Comparison of ENCODE assay signal across 27 mouse cellular contexts in genomic region chr17:56442316-56442715, GRCm38 (mm10). TPM values are rescaled to one million over a fixed set of nuclear protein-coding genes. Genes with fewer than 3 reads are reported as not detected.
DNase-seq lines count a peak whose midpoint lies in the region; ATAC-seq lines count a peak whose summit lies in the region.
"Had no signal": no experiment of that assay in that cellular context is flagged by ENCODE, and none has a peak within 500 bp of the region (broad histone marks: within the 10 kb centered on the region; RNA-seq: fewer than 3 reads in every experiment).

No protein-coding gene starts in this region.

- H3K27ac ChIP-seq in forebrain, embryonic 15.5 days (replicated peaks) = peak overlapping the region; percentile 77
- no peak overlapping the region for H3K27ac ChIP-seq in forebrain, embryonic 12.5 days
- H3K27ac ChIP-seq in hindbrain, embryonic 15.5 days (replicated peaks) = 0 out of 2 replicates have a peak overlapping the region, but pooled peaks have one; percentile 15
- H3K27ac ChIP-seq in hindbrain, embryonic 14.5 days = no peak overlapping the region
- H3K27ac ChIP-seq in neural tube, embryonic 13.5 days (replicated peaks) = no peak overlapping the region
- peak overlapping the region; percentile 5; the same call in 1 of the 2 replicates for H3K27ac ChIP-seq in neural tube, embryonic 15.5 days (replicated peaks)
- H3K27ac ChIP-seq: intestine, embryonic 15.5 days; liver, embryonic 14.5 days had no signal

- H3K9ac ChIP-seq in forebrain, embryonic 15.5 days (replicated peaks) = 0 out of 2 replicates have a peak overlapping the region, but pooled peaks have one; percentile 1
- no peak overlapping the region for H3K9ac ChIP-seq in forebrain, embryonic 12.5 days
- no peak overlapping the region for H3K9ac ChIP-seq in hindbrain, embryonic 15.5 days
- no peak overlapping the region for H3K9ac ChIP-seq in hindbrain, embryonic 14.5 days
- 0 out of 2 replicates have a peak overlapping the region, but pooled peaks have one; percentile 3 for H3K9ac ChIP-seq in neural tube, embryonic 13.5 days
- no peak overlapping the region for H3K9ac ChIP-seq in neural tube, embryonic 15.5 days (replicated peaks)
- H3K9ac ChIP-seq: heart, embryonic 12.5 days; intestine, embryonic 15.5 days; liver, embryonic 14.5 days had no signal

- no peaks in the 10 kb centered on the region for H3K9me3 ChIP-seq in forebrain, embryonic 15.5 days
- H3K9me3 ChIP-seq in forebrain, embryonic 12.5 days = peaks cover 2% of the 10 kb centered on the region; the same call in 1 of the 2 replicates
- no peaks in the 10 kb centered on the region for H3K9me3 ChIP-seq in hindbrain, embryonic 15.5 days
- H3K9me3 ChIP-seq in hindbrain, embryonic 14.5 days (ENCODE audit: control insufficient read depth, low read length) = no peaks in the 10 kb centered on the region
- H3K9me3 ChIP-seq in neural tube, embryonic 13.5 days = no peaks in the 10 kb centered on the region
- no peaks in the 10 kb centered on the region for H3K9me3 ChIP-seq in neural tube, embryonic 15.5 days (replicated peaks)
- H3K9me3 ChIP-seq: intestine, embryonic 15.5 days had no signal

- DNase-seq in hindbrain, embryonic 14.5 days (ENCODE audit: low spot score) = no peak
- no peak for DNase-seq in neural tube, embryonic 10.5 days (ENCODE audit: extremely low spot score, low spot score)
- DNase-seq in adrenal gland, adult 18-20 months (ENCODE audit: low spot score in 2 of 2) = no peak
- DNase-seq: adrenal gland, postnatal 25 days; cerebellum, adult 2 months; cerebellum, postnatal 14 days; gastrocnemius, postnatal 14 days; heart, adult 11 months; kidney, adult 2 months; kidney, postnatal 36 days; layer of hippocampus, postnatal 36 days; liver; lung, adult 2 months; lung, postnatal 10 days; retina, postnatal 1 day; right cerebral cortex, postnatal 14 days had no signal

- peaks cover 65% of the 10 kb centered on the region for H3K4me1 ChIP-seq in forebrain, embryonic 15.5 days
- peaks cover 44% of the 10 kb centered on the region for H3K4me1 ChIP-seq in forebrain, embryonic 12.5 days
- peaks cover 50% of the 10 kb centered on the region for H3K4me1 ChIP-seq in hindbrain, embryonic 15.5 days (replicated peaks)
- H3K4me1 ChIP-seq in hindbrain, embryonic 14.5 days (replicated peaks; ENCODE audit: control insufficient read depth, insufficient read depth, low read length) = peaks cover 26% of the 10 kb centered on the region
- peaks cover 46% of the 10 kb centered on the region for H3K4me1 ChIP-seq in neural tube, embryonic 13.5 days (replicated peaks)
- H3K4me1 ChIP-seq in neural tube, embryonic 15.5 days = peaks cover 29% of the 10 kb centered on the region
- H3K4me1 ChIP-seq: intestine, embryonic 15.5 days had no signal

- no peaks in the 10 kb centered on the region for H3K27me3 ChIP-seq in forebrain, embryonic 15.5 days
- no peaks in the 10 kb centered on the region for H3K27me3 ChIP-seq in forebrain, embryonic 12.5 days
- H3K27me3 ChIP-seq in hindbrain, embryonic 15.5 days = no peaks in the 10 kb centered on the region
- H3K27me3 ChIP-seq in hindbrain, embryonic 14.5 days (ENCODE audit: control insufficient read depth, insufficient read depth, low read length) = no peaks in the 10 kb centered on the region
- no peaks in the 10 kb centered on the region for H3K27me3 ChIP-seq in neural tube, embryonic 13.5 days
- H3K27me3 ChIP-seq in neural tube, embryonic 15.5 days (replicated peaks) = no peaks in the 10 kb centered on the region
- H3K27me3 ChIP-seq: heart, embryonic 12.5 days; intestine, embryonic 15.5 days had no signal

- WGBS in forebrain, embryonic 15.5 days = 77% methylated on average over 6 of the region's 6 CpGs
- WGBS in forebrain, embryonic 12.5 days = 88% methylated on average over 6 of the region's 6 CpGs
- WGBS in hindbrain, embryonic 15.5 days = 68% methylated on average over 6 of the region's 6 CpGs
- WGBS in hindbrain, embryonic 14.5 days = 80% methylated on average over 6 of the region's 6 CpGs
- WGBS in neural tube, embryonic 13.5 days = 78% methylated on average over 6 of the region's 6 CpGs
- WGBS in neural tube, embryonic 15.5 days = 84% methylated on average over 6 of the region's 6 CpGs

- no peak for ATAC-seq in forebrain, embryonic 15.5 days (replicated peaks)
- no peak for ATAC-seq in forebrain, embryonic 12.5 days (ENCODE audit: low FRiP score)
- ATAC-seq in hindbrain, embryonic 15.5 days (ENCODE audit: low FRiP score, low read depth) = 0 out of 2 replicates have a peak, but pooled peaks have one; percentile 9
- ATAC-seq in hindbrain, embryonic 14.5 days (ENCODE audit: low FRiP score) = no peak
- no peak for ATAC-seq in neural tube, embryonic 13.5 days (ENCODE audit: low read depth)
- no peak for ATAC-seq in neural tube, embryonic 15.5 days (ENCODE audit: low FRiP score)
- ATAC-seq: intestine, embryonic 15.5 days; midbrain, embryonic 16.5 days had no signal

- no peak overlapping the region for H3K4me2 ChIP-seq in forebrain, embryonic 15.5 days (replicated peaks)
- no peak overlapping the region for H3K4me2 ChIP-seq in forebrain, embryonic 12.5 days
- H3K4me2 ChIP-seq in hindbrain, embryonic 15.5 days = no peak overlapping the region
- H3K4me2 ChIP-seq in hindbrain, embryonic 14.5 days (replicated peaks) = no peak overlapping the region
- no peak overlapping the region for H3K4me2 ChIP-seq in neural tube, embryonic 13.5 days
- H3K4me2 ChIP-seq in neural tube, embryonic 15.5 days = no peak overlapping the region
- H3K4me2 ChIP-seq: heart, embryonic 12.5 days; intestine, embryonic 15.5 days had no signal

- no peak overlapping the region for H3K4me3 ChIP-seq in forebrain, embryonic 15.5 days
- no peak overlapping the region for H3K4me3 ChIP-seq in forebrain, embryonic 12.5 days (replicated peaks)
- H3K4me3 ChIP-seq in hindbrain, embryonic 15.5 days = no peak overlapping the region
- no peak overlapping the region for H3K4me3 ChIP-seq in hindbrain, embryonic 14.5 days (replicated peaks; ENCODE audit: low read length)
- no peak overlapping the region for H3K4me3 ChIP-seq in neural tube, embryonic 13.5 days
- no peak overlapping the region for H3K4me3 ChIP-seq in neural tube, embryonic 15.5 days (replicated peaks)
- H3K4me3 ChIP-seq: erythroblast, embryonic 14.5 days; heart, embryonic 12.5 days; intestine, embryonic 15.5 days; myocyte had no signal

- peaks cover 67% of the 10 kb centered on the region for H3K36me3 ChIP-seq in forebrain, embryonic 15.5 days
- H3K36me3 ChIP-seq in forebrain, embryonic 12.5 days (replicated peaks) = peaks cover 86% of the 10 kb centered on the region
- H3K36me3 ChIP-seq in hindbrain, embryonic 15.5 days = peaks cover 27% of the 10 kb centered on the region
- peaks cover 74% of the 10 kb centered on the region for H3K36me3 ChIP-seq in hindbrain, embryonic 14.5 days (replicated peaks; ENCODE audit: control insufficient read depth, insufficient read depth)
- H3K36me3 ChIP-seq in neural tube, embryonic 13.5 days = peaks cover 77% of the 10 kb centered on the region
- peaks cover 51% of the 10 kb centered on the region for H3K36me3 ChIP-seq in neural tube, embryonic 15.5 days

RNA-seq across cellular contexts. Expression of gene Ptprs, which starts 34.0 kb away (rescaled TPM):
- 375 and 409 TPM in 2 replicates for polyA plus RNA-seq in forebrain, embryonic 15.5 days (2015; fragmentation: Nextera tagmentation; extraction: Ambion mirVana)
- polyA plus RNA-seq in forebrain, embryonic 12.5 days (2016; fragmentation: Nextera tagmentation; extraction: Ambion mirVana) = 330 and 331 TPM in 2 replicates
- polyA plus RNA-seq in hindbrain, embryonic 15.5 days (2015; fragmentation: Nextera tagmentation; extraction: Ambion mirVana) = 277 and 302 TPM in 2 replicates
- 272 and 276 TPM in 2 replicates for polyA plus RNA-seq in hindbrain, embryonic 14.5 days (2014; fragmentation: Nextera tagmentation; extraction: Ambion mirVana)
- 251 and 260 TPM in 2 replicates for polyA plus RNA-seq in neural tube, embryonic 13.5 days (2015; fragmentation: Nextera tagmentation; extraction: Ambion mirVana)
- 206 and 247 TPM in 2 replicates for polyA plus RNA-seq in neural tube, embryonic 15.5 days (2015; fragmentation: Nextera tagmentation; extraction: Ambion mirVana)
- 100 to 1,000 TPM; 130 to 188 TPM for total RNA-seq in adrenal gland, adult 18-20 months (2021)

Comparison
In these comparisons a context has a peak if more than half of its experiments do, and no peak if none do; other contexts are left out.
1. H3K27ac ChIP-seq: peak in forebrain, embryonic 15.5 days (single experiment), hindbrain, embryonic 15.5 days (single experiment) and neural tube, embryonic 15.5 days (single experiment); none in forebrain, embryonic 12.5 days (single experiment), hindbrain, embryonic 14.5 days (single experiment) and neural tube, embryonic 13.5 days (single experiment).
2. H3K9ac ChIP-seq: peak in forebrain, embryonic 15.5 days (single experiment) and neural tube, embryonic 13.5 days (single experiment); none in forebrain, embryonic 12.5 days (single experiment), hindbrain, embryonic 15.5 days (single experiment), hindbrain, embryonic 14.5 days (single experiment) and neural tube, embryonic 15.5 days (single experiment).